Mouse (Mus musculus) frontal cortex, postnatal 25 days (tissue): Measurements from ENCODE around the gene Npas1.

ENCODE experiments used
- DNase-seq, 2 experiments: peaks; one replicate each; pipeline ENCODE4 v3.0.0; 2022; ENCODE audit warnings: low spot score in 2 of 2

The Npas1 gene

GRCm38 (mm10) chr7:16471549-16471948 lies 6.0 kb downstream of the Npas1 start:
- DNase-seq = no peak

GRCm38 (mm10) chr7:16468115-16468514 lies 9.4 kb downstream of the Npas1 start:
- no peak for DNase-seq

- no peak for DNase-seq
These were observed 11.0 kb downstream of the Npas1 start for GRCm38 (mm10) chr7:16466565-16466964.

DNA sequence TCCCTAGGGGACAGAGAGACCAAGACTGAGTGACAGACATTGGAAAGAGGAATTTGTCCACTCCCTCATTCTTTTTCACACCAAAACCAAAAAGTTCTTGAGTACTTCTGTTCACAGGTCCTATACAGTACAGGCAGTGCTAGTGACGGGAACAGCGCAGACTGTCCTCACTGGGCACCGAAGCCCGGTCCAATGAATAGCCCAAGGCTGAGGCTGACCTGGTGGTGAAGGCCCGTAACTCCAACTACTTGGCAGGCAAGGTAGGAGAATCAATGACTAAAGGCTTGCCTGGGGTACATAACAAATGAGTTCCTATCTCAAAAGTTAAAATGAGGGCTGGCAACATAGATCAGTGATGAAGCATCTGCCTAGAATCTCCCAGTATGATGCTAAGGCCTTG lies 12.0 kb downstream of the Npas1 start:
- DNase-seq = no peak

DNA sequence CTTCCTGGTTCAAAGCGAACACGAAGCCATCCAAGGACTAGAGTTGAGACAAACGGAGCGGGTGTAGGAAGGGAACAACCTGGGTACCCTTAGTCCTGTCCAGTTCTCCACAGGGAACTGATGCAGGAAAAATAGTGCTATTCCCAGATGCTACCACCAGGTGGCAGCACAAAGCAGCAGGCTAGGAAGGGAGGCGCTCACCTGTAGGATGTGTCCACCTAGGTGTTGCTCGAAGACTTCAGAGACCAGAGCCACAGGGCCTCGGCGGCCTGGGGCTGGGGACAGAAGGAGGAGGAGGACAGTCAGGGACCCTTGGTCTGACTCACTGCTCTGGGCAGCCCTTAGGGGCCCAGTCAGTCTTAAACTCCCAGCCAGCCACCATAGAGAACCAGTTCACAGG lies 12.4 kb downstream of the Npas1 start:
- peak; percentile 43 to 54 for DNase-seq

- DNase-seq = peak; percentile 74 to 77
These were observed 14.3 kb downstream of the Npas1 start for GRCm38 (mm10) chr7:16463214-16463613.

DNA sequence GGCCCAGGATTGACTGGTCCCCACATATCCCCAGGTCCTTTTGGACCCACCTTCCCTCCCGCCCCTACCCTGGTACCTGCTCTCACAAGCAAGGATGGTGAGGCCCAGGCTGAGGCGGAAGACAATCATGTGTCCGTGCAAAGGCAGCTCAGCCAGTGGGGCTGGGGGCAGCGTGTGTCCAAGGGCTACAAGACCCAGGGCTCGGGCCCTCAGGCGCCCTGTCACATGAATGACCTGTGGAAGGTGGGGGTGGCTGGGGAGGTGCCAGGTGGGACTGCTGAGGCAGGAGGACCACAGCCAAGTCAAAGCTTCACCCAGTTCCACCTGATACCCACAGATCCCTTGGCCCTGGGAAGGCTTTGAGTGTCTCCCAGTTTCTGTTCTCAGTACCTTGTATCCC lies 15.8 kb downstream of the Npas1 start:
- DNase-seq = no peak

- no peak for DNase-seq
These were observed 16.4 kb downstream of the Npas1 start for GRCm38 (mm10) chr7:16461151-16461550.

DNA sequence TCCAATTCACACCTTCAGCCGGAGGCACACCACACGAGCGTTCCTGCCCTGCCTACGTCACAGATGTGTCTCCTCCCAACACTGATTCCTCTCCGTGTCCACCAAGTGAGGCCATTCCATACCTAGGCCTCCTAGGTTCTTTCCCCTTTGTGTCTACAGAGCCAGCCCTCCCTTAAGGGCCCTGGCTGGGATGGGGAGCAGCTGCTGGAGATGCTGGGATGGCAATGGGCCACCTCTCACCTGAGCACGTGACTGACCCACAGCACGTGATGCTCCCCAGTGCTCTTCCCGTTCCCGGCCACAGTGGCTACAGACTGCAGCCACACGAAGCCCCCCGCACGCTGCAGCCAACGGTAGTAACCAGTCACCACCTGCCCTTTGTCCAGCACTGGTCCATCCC lies 17.0 kb downstream of the Npas1 start:
- no peak for DNase-seq

DNA sequence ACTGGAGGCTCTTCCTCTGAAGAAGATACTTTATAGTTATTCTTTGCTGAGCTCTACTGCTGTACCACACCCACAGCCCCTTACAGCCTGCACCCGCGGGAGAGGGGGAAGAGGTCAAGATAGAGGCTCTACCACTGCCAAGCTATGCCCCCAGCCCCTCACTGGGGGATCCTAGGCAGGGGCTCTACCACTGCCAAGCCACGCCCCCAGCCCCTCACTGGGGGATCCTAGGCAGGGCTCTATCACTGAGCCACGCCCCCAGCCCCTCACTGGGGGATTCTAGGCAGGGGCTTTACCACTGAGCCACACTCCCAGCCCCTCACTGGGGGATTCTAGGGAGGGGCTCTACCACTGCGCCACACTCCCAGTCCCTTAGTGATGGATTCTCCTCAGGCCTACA lies 21.2 kb downstream of the Npas1 start:
- no peak for DNase-seq

GRCm38 (mm10) chr7:16455016-16455415 lies 22.5 kb downstream of the Npas1 start:
- DNase-seq = no peak

- DNase-seq = peak; percentile 32 to 50
These were observed 24.3 kb downstream of the Npas1 start for GRCm38 (mm10) chr7:16453118-16453711.

- DNase-seq = peak; percentile 73 to 76
These were observed 24.9 kb downstream of the Npas1 start, which contains the start of gene Tmem160 for GRCm38 (mm10) chr7:16452587-16453073. Tmem160 (plus strand) TSS chr7:16452779.

GRCm38 (mm10) chr7:16451656-16452055 lies 25.9 kb downstream of the Npas1 start:
- DNase-seq = no peak

GRCm38 (mm10) chr7:16441241-16441640 lies 36.3 kb downstream of the Npas1 start:
- no peak for DNase-seq

- DNase-seq = no peak
These were observed 42.4 kb downstream of the Npas1 start for GRCm38 (mm10) chr7:16435088-16435487.

DNA sequence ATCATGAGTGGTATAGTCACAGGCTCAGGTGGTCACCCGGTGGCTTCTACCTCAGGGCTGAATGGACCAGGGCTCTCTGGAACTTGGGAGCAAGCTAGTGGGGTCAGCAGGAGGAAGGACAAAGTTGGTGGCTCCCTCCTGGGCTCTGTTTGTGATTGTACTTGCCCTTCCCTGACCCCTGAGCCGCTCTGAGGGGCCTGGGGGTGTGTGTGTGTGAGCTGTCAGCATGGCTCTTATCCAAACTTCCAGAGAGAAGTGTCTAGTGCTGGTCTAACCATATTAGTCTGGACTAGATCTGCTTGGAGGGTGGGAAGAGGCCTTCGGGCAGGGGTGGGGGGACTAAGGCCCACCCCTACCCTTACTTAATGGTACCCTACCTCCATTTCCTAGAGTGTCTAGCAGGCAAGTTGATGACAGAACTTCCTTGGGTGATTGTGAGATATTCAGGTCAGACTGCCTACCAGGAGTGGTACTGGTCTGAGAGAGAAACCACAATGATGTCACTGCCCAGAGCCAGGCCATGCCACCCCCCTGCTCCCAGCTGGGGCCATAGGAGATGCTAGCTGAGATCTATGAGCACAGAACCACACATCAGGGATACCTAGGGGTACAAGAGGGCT lies 44.1 kb downstream of the Npas1 start:
- no peak for DNase-seq

DNA sequence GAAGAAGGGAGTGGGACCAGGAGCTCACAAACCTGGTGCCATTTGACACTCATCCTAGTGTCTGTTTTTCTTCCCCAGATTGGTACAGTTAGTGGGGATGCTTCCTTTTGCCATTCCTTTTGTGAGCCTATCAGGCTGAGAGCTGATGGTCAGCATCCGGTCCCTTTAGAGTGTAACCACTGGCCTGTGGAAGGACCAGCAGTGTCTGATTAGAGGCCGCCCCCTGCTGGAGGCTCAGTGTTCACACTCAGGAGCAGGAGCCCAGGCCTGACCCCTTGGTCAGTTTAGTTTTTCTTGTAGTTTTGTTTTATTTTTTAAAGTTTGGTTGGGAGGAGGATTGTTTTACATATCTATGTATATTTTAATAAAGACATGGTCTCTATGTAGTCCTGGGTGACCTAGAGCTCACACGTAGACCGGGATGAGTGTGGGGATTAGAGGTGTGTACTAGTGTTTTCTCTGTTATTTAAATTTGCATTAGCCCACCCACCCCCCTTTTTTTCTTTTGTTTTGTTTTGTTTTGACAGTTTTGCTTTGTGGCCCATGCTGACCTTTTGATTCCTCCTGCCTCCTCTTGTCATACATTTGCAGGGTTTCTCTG lies 51.3 kb downstream of the Npas1 start:
- DNase-seq = peak; percentile 40 to 49

DNA sequence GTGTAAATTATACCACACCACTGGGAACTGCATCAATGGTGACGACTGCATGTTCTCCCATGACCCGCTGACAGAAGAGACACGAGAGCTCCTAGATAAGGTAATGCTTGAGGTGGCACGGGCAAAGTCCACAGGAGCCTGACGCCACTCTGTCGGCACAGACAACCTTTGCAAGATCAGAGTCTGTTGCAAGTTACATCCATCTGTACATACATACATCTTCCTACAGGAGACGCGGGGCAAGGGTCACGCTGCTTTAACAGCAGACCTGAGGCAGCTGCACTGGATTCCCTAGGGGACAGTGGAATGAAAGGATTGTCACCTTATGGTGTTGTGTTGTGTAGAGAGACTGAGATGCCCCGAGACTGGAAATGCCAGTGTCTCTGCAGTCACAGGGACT lies 51.8 kb downstream of the Npas1 start:
- DNase-seq = no peak

GRCm38 (mm10) chr7:16423731-16424130 lies 53.8 kb downstream of the Npas1 start:
- DNase-seq = no peak

GRCm38 (mm10) chr7:16422222-16422856 lies 55.2 kb downstream of the Npas1 start:
- DNase-seq = no peak

DNA sequence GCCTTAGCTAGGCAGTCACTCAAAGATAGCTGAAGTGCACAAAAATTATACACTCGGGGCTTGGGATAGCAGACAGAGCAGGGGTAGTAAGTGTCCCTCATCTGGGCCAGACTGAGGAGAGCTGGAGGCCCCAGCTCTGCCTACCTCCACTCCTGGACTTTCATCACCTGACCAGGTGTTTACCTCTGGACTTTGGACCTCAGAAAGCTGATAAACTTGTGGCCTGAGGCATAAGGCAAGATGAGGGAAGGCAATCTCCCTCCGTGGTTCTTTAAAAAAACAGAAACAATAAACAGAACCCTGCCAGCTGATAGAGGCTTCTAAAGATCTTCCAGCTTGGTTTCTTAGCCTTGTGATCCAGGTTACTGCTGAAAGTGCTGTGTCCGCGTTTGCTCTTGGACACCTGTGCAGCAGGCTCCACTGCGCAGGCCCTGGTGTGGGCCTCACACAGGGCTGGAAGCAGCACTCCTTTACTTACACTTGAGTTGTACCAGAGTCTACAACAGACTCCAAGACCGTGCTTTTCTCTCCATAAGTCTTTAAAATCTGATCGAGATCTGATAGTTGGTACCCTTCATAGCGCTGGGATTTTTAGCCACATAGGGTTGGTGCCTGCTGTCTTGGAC lies 56.9 kb downstream of the Npas1 start:
- no peak for DNase-seq
